Mouse (Mus musculus) retina, postnatal 7 days (tissue): ENCODE data around the gene Lpp.

Experiments
- DNase-seq: peaks from one replicate; pipeline ENCODE4 v3.0.0-alpha.2; 2012; ENCODE audit warnings: low read depth, low spot score

The Lpp gene

DNA sequence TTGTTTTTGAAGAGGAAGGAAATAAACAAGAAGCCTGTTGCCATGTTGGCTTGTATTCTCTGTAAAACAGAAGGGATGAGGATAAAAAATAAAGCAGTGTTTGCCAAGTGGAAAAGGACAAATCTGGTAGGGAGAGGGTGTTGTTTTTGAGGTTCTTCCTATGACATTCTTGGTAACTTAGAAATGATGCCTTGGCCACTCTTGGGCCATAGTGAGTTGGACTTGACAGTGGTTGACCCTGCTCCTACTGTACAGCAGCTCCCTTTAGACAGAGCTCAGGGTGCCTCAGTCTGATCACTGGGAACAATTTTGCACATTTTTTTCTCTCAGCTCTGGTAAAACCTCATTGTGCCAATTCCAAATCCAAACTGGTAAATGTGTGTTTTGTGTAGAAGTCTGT lies 270.8 kb downstream of the Lpp start:
- no peak for DNase-seq

GRCm38 (mm10) chr16:24669718-24670460 lies 276.6 kb downstream of the Lpp start:
- DNase-seq: no peak

GRCm38 (mm10) chr16:24678942-24679341 lies 285.6 kb downstream of the Lpp start:
- DNase-seq: no peak

GRCm38 (mm10) chr16:24695062-24695461 lies 301.8 kb downstream of the Lpp start:
- no peak for DNase-seq

- no peak for DNase-seq
Measured at GRCm38 (mm10) chr16:24704215-24704614, 310.9 kb downstream of the Lpp start.

- no peak for DNase-seq
Measured at GRCm38 (mm10) chr16:24723641-24724040, 330.3 kb downstream of the Lpp start.

DNA sequence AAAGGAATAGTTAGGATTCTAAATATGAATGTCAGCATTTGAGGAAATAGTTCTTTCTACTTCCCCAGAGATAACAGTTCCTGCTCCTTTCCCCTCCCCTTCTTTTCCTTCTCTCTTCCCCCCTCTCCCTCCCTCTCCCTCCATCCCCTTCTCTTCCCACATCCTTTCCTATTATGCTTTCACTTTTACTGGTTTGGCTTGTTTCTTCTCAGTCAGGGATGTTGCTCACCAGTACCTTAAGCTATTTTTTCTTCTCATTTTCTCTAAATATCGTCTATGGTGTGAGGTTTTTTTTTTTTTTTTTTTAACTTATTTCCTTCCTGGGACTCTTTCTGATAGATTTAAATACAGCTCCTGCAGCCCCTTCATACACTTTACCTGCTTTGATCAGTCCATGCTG lies 339.4 kb downstream of the Lpp start:
- DNase-seq: no peak

GRCm38 (mm10) chr16:24733321-24733720 lies 340.0 kb downstream of the Lpp start:
- DNase-seq: no peak

DNA sequence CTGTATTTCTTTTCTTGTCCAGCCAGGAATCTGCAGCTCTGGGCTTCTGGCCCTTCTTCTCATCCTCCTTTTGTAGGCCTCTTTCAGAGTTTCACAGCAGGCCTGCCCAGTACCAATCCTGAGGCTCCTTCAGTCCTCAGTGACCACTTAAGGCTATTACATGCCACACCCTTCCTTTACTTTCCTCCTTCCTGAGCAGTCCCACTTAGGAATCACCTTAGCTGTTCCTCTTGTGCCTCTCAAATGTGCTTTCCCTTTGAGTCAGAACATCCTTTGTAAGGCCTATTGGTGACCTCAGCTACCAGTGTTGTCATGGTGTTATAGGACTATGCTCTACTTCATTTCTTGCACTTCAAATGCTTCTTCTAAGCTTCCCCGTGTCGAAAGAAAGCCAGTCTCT lies 342.4 kb downstream of the Lpp start:
- DNase-seq: no peak

DNA sequence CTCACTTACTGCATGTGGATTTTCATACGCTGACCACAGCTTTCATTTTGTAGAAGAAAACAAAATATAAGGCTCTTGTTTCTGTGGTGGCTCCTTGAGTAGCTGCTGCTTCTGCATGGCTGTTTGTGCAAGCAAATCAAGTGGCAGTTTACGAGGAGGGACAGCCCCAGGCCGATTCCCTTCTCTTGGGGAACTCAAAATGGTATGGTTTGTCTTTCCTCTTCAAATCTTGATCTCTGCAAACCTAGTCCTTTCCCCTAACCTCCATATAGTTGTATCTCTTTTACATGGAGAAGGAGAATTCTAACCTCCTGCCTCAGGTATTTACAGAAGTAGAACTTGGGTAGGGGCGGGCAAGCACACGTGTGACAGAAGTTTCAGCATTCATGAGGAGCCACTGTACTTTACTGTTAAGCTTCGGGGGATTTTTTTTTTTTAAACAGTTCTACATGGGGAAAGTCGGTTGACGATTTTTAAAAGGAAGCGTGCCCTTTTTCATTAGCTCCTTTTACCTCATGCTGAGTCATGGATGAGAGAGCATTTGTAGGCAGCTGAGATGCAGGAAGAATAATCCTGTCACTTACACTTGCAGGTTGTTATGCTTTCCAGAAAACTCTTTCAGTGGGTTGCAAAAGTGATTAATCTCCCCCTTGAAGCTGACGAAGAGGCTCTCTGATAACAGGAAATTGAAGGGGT lies 344.2 kb downstream of the Lpp start:
- DNase-seq: no peak

DNA sequence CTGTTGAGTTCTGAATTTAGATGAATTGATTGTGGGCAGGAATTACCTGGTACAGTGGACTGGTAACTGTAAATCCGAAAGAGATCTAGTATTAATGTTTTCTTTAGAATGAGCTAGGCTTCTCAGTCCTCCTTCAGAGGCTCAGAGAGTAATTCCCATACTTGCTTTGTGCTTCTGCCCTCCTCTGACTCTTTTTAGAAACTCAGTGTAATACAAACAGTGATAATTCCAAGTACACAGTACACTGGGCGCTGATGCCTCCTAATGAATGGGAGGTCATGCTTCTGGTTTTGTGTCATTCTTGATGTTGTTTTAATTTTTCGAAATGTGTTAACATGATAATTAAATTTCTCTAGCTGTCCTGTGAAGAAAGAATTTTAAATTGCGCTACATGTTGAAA lies 347.4 kb downstream of the Lpp start:
- DNase-seq: no peak

DNA sequence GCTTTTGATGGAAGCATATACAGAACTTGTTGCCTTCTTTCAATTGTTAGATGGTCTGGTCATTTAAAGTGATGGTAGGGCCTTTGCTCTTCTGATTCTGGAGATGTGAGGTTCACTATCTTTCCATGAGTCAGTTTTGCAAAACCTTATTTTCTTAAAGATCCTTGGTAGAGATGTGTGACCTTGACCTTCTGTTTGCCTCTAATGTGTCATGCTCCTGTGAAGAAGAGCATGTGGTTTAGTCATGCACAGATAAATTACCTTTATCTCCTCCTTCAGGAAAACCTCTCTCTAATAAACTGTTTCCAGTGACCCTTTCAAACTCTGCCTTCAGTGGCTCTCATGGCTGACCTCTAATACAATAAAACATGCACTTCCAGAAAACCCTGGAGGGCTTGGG lies 356.5 kb downstream of the Lpp start:
- no peak for DNase-seq

DNA sequence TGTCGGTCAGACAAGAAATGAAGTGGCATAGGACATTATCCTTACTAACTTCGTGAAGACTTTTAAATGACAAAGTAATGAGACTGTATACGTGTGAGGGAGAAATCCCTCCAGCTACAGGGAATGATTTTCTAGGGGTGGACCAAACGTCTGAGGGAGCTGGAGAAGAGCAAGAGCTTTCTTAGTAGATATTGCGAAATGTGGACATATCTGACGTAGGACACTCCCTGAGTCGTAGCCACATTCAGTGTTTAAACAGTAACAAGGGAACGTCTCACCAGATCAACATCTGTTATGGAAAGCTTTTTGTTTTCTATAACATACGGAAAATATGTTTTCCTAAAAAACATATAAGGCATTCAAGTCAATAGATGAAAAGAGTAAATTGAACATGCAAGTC lies 362.8 kb downstream of the Lpp start:
- DNase-seq: no peak

GRCm38 (mm10) chr16:24766051-24766450 lies 372.7 kb downstream of the Lpp start:
- DNase-seq: no peak

DNA sequence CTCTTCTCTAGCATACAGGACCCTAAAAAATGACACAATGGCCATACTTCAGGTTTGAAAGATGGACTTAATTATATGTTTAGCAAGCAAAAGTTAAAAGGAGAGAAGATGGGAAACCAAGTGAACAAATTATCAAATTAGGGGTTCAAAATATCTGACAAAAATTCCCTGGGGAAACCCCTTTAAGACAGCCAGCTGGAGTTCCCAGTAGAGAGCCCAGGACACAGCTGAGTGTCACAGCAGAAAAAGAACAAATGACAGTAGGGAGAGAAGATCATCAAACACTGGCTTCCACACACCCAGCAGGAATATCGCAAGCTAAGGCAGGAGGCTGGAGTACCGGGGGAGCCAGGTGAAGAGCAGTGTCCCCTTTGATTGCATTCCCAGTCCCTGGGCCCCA lies 373.3 kb downstream of the Lpp start:
- no peak for DNase-seq

DNA sequence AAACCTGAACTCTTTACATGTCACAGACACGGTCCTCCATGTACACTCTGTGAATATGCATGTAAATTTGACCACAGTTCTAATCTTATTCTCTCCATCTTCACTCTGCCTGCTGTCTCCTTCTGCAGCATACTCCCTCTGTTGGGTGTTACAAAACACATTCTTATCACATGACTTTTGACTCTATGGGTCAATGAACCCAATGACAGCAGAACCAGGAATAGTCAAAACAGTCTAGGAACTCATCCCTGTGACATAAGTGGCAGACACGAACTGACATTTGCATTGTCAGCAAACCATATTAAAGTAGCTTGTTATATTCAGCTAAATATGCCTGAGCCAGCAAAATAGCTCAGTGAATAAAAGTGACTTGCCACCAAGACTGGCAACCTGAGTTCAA lies 383.7 kb downstream of the Lpp start:
- no peak for DNase-seq

DNA sequence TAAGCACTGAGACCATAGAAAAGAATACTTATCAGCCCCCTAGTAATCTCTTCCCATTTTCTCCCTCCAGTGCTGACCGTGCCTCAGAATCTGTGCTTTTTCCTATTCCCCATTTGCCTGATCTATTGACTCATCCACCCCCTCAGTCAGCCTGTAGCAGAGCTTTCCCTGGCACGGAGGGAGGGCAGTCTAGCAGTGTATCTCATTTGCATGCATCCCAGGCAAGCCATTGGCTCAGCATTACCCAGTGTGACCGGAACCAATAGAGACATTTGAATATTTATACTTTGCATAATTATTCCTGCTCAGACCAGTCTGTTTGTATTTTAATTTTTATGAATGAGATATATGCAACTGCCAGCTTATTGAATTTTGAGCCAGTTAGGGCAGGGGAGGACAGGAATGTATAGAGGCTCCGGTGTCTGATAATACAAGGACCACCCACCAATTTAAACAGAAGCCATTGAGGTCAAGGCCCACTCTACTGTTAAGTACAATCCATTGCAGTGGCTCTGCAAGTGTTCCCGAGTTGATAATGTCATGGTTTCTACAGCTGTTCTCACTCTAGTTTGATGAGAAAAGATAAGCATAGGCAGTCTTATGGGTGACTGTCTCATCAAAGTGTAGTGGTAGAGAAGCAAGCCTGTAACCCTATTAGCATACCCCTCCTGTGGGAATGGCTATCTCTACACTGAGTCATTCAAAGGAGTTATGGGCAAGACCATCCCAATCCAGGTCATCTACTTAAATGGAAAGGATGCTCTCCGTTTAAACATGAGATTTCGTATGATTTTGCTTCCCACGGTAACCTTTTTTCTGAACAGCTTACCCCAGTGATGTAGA lies 385.3 kb downstream of the Lpp start:
- DNase-seq: no peak

- no peak for DNase-seq
Measured at GRCm38 (mm10) chr16:24780545-24780944, 387.2 kb downstream of the Lpp start.

GRCm38 (mm10) chr16:24781922-24782321 lies 388.6 kb downstream of the Lpp start:
- no peak for DNase-seq

- DNase-seq: no peak
Measured at GRCm38 (mm10) chr16:24785651-24786050, 392.3 kb downstream of the Lpp start.

DNA sequence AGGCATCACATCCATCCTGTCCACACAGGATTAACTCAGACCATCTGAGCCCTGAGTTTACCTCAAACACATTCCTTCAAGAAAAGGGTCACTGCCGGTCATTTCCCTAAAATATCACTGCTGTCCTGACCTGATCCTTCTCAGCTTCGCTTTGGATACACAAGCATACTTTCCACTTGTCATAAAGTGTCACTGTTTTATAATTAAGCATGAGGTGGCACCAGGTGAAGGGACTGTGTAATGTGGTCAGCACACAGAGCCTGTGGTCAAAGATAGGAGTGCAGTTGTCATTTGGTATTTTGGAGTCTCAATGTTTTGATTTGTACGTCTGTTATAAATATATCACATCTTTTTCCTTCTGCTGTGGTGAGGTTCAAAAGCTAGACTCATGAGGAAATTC lies 395.7 kb downstream of the Lpp start:
- DNase-seq: no peak

DNA sequence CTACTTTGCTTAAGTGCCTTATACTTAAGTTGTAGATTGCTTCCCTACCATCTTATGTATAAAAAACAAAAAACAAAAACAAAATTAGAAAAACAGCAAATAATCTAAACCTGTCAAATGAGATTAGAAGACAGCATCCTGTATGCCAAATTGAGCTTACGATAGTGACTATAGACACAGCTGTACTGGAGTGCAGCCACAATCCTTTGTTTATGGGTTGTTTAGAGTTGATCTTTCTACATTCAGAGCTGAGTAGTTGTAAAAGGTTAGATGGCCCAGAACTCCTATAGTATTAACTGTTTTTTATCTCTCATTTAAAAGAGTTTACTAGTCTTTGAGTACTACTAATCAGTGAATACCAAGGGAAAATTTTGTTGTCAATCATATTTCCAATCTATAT lies 398.1 kb downstream of the Lpp start:
- DNase-seq: no peak

GRCm38 (mm10) chr16:24791984-24792383 lies 398.7 kb downstream of the Lpp start:
- no peak for DNase-seq
